Mouse (Mus musculus) midbrain, embryonic 12.5 days (tissue): ENCODE measurements around the gene Ppara. TPM values are rescaled to one million over a fixed set of nuclear protein-coding genes. Genes with fewer than 3 reads are reported as not detected.
"Not testable (repeated sequence)": the region's sequence is repeated elsewhere in the genome, so short reads cannot be mapped to it uniquely, and the experiment has no call there.

Experiments
- ATAC-seq: fragments of 200-750 bp; cut with Nextera tagmentation; 2 replicates; pipeline ENCODE4 v1.8.0; 2017; ENCODE audit warnings: low read depth, moderate TSS enrichment, moderate library complexity; ENCODE audit not compliant: low FRiP score
- H3K27ac ChIP-seq: fragments of 300-500 bp; sonication (generic); replicated peaks from 2 replicates; pipeline ENCODE4 v1.5.1; 2016; ENCODE audit warnings: mild to moderate bottlenecking
- H3K27me3 ChIP-seq: fragments of 300-500 bp; sonication (generic); 2 replicates; pipeline ENCODE4 v1.6.1; 2016; ENCODE audit warnings: mild to moderate bottlenecking
- H3K36me3 ChIP-seq: fragments of 300-500 bp; sonication (generic); 2 replicates; pipeline ENCODE4 v1.6.1; 2016
- H3K4me1 ChIP-seq: fragments of 300-500 bp; sonication (generic); 2 replicates; pipeline ENCODE4 v1.6.1; 2016
- H3K4me2 ChIP-seq: fragments of 300-500 bp; sonication (generic); replicated peaks from 2 replicates; pipeline ENCODE4 v1.6.1; 2016; ENCODE audit warnings: mild to moderate bottlenecking, moderate library complexity
- H3K4me3 ChIP-seq: fragments of 300-500 bp; sonication (generic); 2 replicates; pipeline ENCODE4 v1.5.1; 2016; ENCODE audit warnings: mild to moderate bottlenecking
- H3K9ac ChIP-seq: fragments of 300-500 bp; sonication (generic); replicated peaks from 2 replicates; pipeline ENCODE4 v1.6.1; 2016; ENCODE audit warnings: mild to moderate bottlenecking, moderate library complexity
- H3K9me3 ChIP-seq: fragments of 300-500 bp; sonication (generic); 2 replicates; pipeline ENCODE4 v1.6.1; 2016; ENCODE audit warnings: mild to moderate bottlenecking
- WGBS: fragments of 180-500 bp; shearing (Covaris S2); methylation state at CpG from one replicate; pipeline ENCODE4 v1.1.7; 2016; 5-methylcytosine and 5-hydroxymethylcytosine counted together
- polyA plus RNA-seq: library from polyadenylated mRNA; unstranded; fragments of >200 nt; fragmentation: Nextera tagmentation; extraction: Ambion mirVana; gene quantifications from 2 replicates; pipeline ENCODE4 v1.2.1, GENCODE M21; 2016

Ppara gene
- polyA plus RNA-seq, 1 experiment from 2014 or later, result 0.79 TPM

GRCm38 (mm10) chr15:85771306-85772121 is 36.7 kb downstream of the Ppara start:
- H3K36me3 ChIP-seq, result no peaks in the 10 kb centered on the region
- ATAC-seq, result no peak
- no peak overlapping the region for H3K27ac ChIP-seq
- no peak overlapping the region for H3K4me2 ChIP-seq
- H3K4me1 ChIP-seq, result no peaks in the 10 kb centered on the region
- no peak overlapping the region for H3K9ac ChIP-seq
- no peaks in the 10 kb centered on the region for H3K27me3 ChIP-seq
- no peak overlapping the region for H3K4me3 ChIP-seq
- 92% methylated on average over 17 of the region's 17 CpGs for WGBS
- H3K9me3 ChIP-seq, result no peaks in the 10 kb centered on the region

- Histone ChIP-seq H3K27ac (no peak overlapping the region), H3K4me2 (no peak overlapping the region), H3K9me3 (no peaks in the 10 kb centered on the region), H3K36me3 (no peaks in the 10 kb centered on the region), H3K27me3 (no peaks in the 10 kb centered on the region), H3K9ac (no peak overlapping the region), H3K4me3 (no peak overlapping the region), H3K4me1 (no peaks in the 10 kb centered on the region)
- no peak for ATAC-seq
- 84% methylated on average over 11 of the region's 11 CpGs for WGBS
Measured at GRCm38 (mm10) chr15:85772146-85772740, 37.5 kb downstream of the Ppara start.

DNA sequence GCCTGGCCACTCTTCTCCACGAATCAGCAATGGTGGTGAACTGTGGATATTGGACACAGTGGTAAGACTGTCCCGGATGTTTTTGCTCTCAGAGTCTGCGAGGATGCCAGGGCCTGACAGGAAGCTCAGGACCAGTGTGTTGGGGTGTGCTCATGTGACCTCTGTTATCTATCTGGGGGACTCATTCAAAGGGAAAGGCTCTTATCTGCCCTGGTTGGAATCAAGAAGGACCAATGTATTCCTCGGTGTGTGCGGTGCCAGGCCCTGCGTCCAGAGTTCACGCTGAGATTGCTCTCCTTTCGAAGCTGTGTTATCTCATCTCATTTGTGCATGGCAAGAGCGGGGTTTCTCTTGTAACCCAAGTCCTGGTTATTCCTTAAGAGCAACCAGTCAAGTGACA is 39.6 kb downstream of the Ppara start:
- Histone ChIP-seq H3K4me3 (no peak overlapping the region), H3K4me1 (no peaks in the 10 kb centered on the region), H3K4me2 (no peak overlapping the region), H3K27ac (no peak overlapping the region), H3K36me3 (no peaks in the 10 kb centered on the region), H3K27me3 (no peaks in the 10 kb centered on the region), H3K9ac (no peak overlapping the region), H3K9me3 (no peaks in the 10 kb centered on the region)
- 90% methylated on average over 9 of the region's 9 CpGs for WGBS
- ATAC-seq, result no peak

- 90% methylated on average over 7 of the region's 7 CpGs for WGBS
- Histone ChIP-seq H3K4me3 (no peak overlapping the region), H3K4me1 (no peaks in the 10 kb centered on the region), H3K27ac (no peak overlapping the region), H3K4me2 (no peak overlapping the region), H3K36me3 (no peaks in the 10 kb centered on the region), H3K27me3 (no peaks in the 10 kb centered on the region), H3K9ac (no peak overlapping the region), H3K9me3 (no peaks in the 10 kb centered on the region)
- no peak for ATAC-seq
Measured at GRCm38 (mm10) chr15:85775001-85775400, 40.2 kb downstream of the Ppara start.

- Histone ChIP-seq H3K27me3 (no peaks in the 10 kb centered on the region), H3K27ac (no peak overlapping the region), H3K4me2 (no peak overlapping the region), H3K9ac (no peak overlapping the region), H3K4me1 (no peaks in the 10 kb centered on the region), H3K4me3 (no peak overlapping the region), H3K9me3 (no peaks in the 10 kb centered on the region), H3K36me3 (no peaks in the 10 kb centered on the region)
- WGBS, result 64% methylated on average over 2 of the region's 2 CpGs
- no peak for ATAC-seq
Measured at GRCm38 (mm10) chr15:85776241-85776640, 41.5 kb downstream of the Ppara start.

- 79% methylated on average over 5 of the region's 5 CpGs for WGBS
- H3K4me2 ChIP-seq, result no peak overlapping the region
- H3K9me3 ChIP-seq, result no peaks in the 10 kb centered on the region
- H3K27me3 ChIP-seq, result no peaks in the 10 kb centered on the region
- no peaks in the 10 kb centered on the region for H3K36me3 ChIP-seq
- no peaks in the 10 kb centered on the region for H3K4me1 ChIP-seq
- no peak for ATAC-seq
- no peak overlapping the region for H3K4me3 ChIP-seq
- no peak overlapping the region for H3K9ac ChIP-seq
- H3K27ac ChIP-seq, result no peak overlapping the region
Measured at GRCm38 (mm10) chr15:85776771-85777170, 42.0 kb downstream of the Ppara start.

DNA sequence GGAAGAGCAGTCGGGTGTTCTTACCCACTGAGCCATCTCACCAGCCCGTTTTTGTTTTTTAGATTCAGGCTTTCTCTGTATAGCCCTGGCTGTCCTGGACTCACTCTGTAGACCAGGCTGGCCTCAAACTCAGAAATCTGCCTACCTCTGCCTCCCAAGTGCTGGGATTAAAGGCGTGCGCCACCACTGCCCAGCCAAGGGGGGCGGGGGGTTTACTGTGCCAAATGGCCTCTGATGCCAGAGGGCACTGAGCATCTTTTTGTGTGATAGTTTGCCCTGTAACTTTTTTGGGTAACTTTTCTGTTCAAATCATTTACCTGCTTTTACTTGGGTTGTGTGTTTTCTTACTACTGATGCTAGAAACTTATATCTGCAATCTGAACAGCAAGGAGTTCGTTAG is 44.1 kb downstream of the Ppara start:
- ATAC-seq, H3K9me3 ChIP-seq: not testable (repeated sequence)
- WGBS, result 93% methylated on average over 6 of the region's 6 CpGs

GRCm38 (mm10) chr15:85783146-85783545 is 48.4 kb downstream of the Ppara start:
- no peaks in the 10 kb centered on the region for H3K27me3 ChIP-seq
- H3K27ac ChIP-seq, result no peak overlapping the region
- no peaks in the 10 kb centered on the region for H3K9me3 ChIP-seq
- H3K9ac ChIP-seq, result no peak overlapping the region
- no peaks in the 10 kb centered on the region for H3K36me3 ChIP-seq
- H3K4me2 ChIP-seq, result no peak overlapping the region
- ATAC-seq, result no peak
- no peak overlapping the region for H3K4me3 ChIP-seq
- WGBS, result 91% methylated on average over 4 of the region's 4 CpGs
- no peaks in the 10 kb centered on the region for H3K4me1 ChIP-seq

More for the DNA sequence above, 44.1 kb downstream of the Ppara start:
- H3K27ac ChIP-seq, H3K4me1 ChIP-seq, H3K4me2 ChIP-seq, H3K27me3 ChIP-seq, H3K9ac ChIP-seq, H3K4me3 ChIP-seq, H3K36me3 ChIP-seq: not testable (repeated sequence)

DNA sequence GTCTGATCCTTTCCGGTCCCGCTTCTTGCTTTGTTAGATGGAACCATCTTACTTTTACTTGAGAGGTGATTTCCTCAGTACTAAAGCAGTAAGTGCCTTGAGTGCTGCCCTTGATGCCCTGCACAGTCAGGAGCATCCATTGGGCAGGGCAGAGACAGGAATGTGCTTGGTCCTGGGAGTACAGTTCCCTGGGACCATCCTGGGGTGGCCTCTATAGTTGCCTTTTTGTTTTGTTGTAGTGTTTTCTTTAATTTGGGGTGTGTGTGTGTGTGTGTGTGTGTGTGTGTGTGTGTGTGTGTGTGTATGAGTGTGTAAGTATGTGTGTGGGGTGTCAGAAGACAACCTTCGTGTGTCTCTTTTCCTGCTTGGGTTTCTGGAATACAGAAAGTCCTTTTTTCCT is 49.6 kb downstream of the Ppara start:
- WGBS, result 81% methylated on average over 3 of the region's 3 CpGs
- no peak for ATAC-seq
- no peak overlapping the region for H3K4me3 ChIP-seq
- no peaks in the 10 kb centered on the region for H3K4me1 ChIP-seq
- H3K36me3 ChIP-seq, result no peaks in the 10 kb centered on the region
- H3K9ac ChIP-seq, result no peak overlapping the region
- no peak overlapping the region for H3K27ac ChIP-seq
- H3K27me3 ChIP-seq, result no peaks in the 10 kb centered on the region
- no peaks in the 10 kb centered on the region for H3K9me3 ChIP-seq
- H3K4me2 ChIP-seq, result no peak overlapping the region

- no peak overlapping the region for H3K4me3 ChIP-seq
- no peak overlapping the region for H3K4me2 ChIP-seq
- H3K9me3 ChIP-seq, result no peaks in the 10 kb centered on the region
- no peak overlapping the region for H3K9ac ChIP-seq
- no peak overlapping the region for H3K27ac ChIP-seq
- ATAC-seq, result no peak
- WGBS, result 80% methylated on average over 5 of the region's 5 CpGs
- H3K36me3 ChIP-seq, result no peaks in the 10 kb centered on the region
- H3K27me3 ChIP-seq, result peaks cover 3% of the 10 kb centered on the region; the same call in 1 of the 2 replicates
- H3K4me1 ChIP-seq, result no peaks in the 10 kb centered on the region
Measured at GRCm38 (mm10) chr15:85786711-85787110, 51.9 kb downstream of the Ppara start.

GRCm38 (mm10) chr15:85787482-85787881 is 52.7 kb downstream of the Ppara start:
- no peak for ATAC-seq
- 92% methylated on average over 6 of the region's 6 CpGs for WGBS
- no peak overlapping the region for H3K4me3 ChIP-seq
- H3K36me3 ChIP-seq, result no peaks in the 10 kb centered on the region
- H3K9ac ChIP-seq, result no peak overlapping the region
- no peak overlapping the region for H3K27ac ChIP-seq
- no peaks in the 10 kb centered on the region for H3K4me1 ChIP-seq
- H3K27me3 ChIP-seq, result peaks cover 3% of the 10 kb centered on the region; the same call in 1 of the 2 replicates
- no peak overlapping the region for H3K4me2 ChIP-seq
- H3K9me3 ChIP-seq, result no peaks in the 10 kb centered on the region

- Histone ChIP-seq H3K9ac (no peak overlapping the region), H3K4me2 (no peak overlapping the region), H3K27ac (no peak overlapping the region), H3K27me3 (peaks cover 3% of the 10 kb centered on the region; the same call in 1 of the 2 replicates), H3K9me3 (no peaks in the 10 kb centered on the region), H3K36me3 (no peaks in the 10 kb centered on the region), H3K4me1 (no peaks in the 10 kb centered on the region), H3K4me3 (no peak overlapping the region)
- ATAC-seq, result no peak
- WGBS, result 90% methylated on average over 4 of the region's 4 CpGs
Measured at GRCm38 (mm10) chr15:85788051-85788450, 53.3 kb downstream of the Ppara start.
